Mouse (Mus musculus) small intestine, adult 2 months (tissue): ENCODE results near the gene Rps6kl1. TPM values are rescaled to one million over a fixed set of nuclear protein-coding genes. Genes with fewer than 3 reads are reported as not detected.

ENCODE experiments used
- H3K27ac ChIP-seq: fragments of 200-500 bp; 2 replicates; pipeline ENCODE4 v1.5.1; 2012; ENCODE audit warnings: low read depth, low read length, control low read depth, inconsistent platforms; ENCODE audit not compliant: insufficient read depth
- H3K27me3 ChIP-seq: fragments of 200-500 bp; 2 replicates; pipeline ENCODE4 v1.6.1; 2012; ENCODE audit warnings: mild to moderate bottlenecking, moderate library complexity, low read length, inconsistent platforms; ENCODE audit not compliant: control insufficient read depth, insufficient read depth
- H3K36me3 ChIP-seq: fragments of 200-500 bp; 2 replicates; pipeline ENCODE4 v1.6.1; 2012; ENCODE audit warnings: mild to moderate bottlenecking, low read length, control low read depth, inconsistent platforms; ENCODE audit not compliant: control insufficient read depth, insufficient read depth
- H3K4me1 ChIP-seq: fragments of 200-500 bp; 2 replicates; pipeline ENCODE4 v1.6.1; 2012; ENCODE audit warnings: low read length, inconsistent platforms, mixed read lengths; ENCODE audit not compliant: control insufficient read depth, insufficient read depth, insufficient read length
- H3K4me3 ChIP-seq: fragments of 200-500 bp; 2 replicates; pipeline ENCODE4 v1.5.1; 2012; ENCODE audit warnings: low read depth, mild to moderate bottlenecking, control low read depth, inconsistent platforms, low read length, moderate library complexity
- CTCF ChIP-seq: fragments of 200-500 bp; IDR thresholded peaks from 2 replicates; pipeline ENCODE4 v1.5.1; 2012; ENCODE audit warnings: low read depth, mild to moderate bottlenecking, control low read depth, inconsistent platforms, low read length, moderate library complexity, mixed read lengths; ENCODE audit not compliant: insufficient replicate concordance, insufficient read length; ENCODE audit errors: extremely low read depth
- POLR2A ChIP-seq: fragments of 200-500 bp; IDR thresholded peaks from 2 replicates; pipeline ENCODE4 v1.6.1; 2012; ENCODE audit warnings: low read depth, mild to moderate bottlenecking, control low read depth, inconsistent platforms, low read length, moderate library complexity
- WGBS: fragments of 180-500 bp; shearing (Covaris S2); methylation state at CpG from one replicate; pipeline ENCODE4 v1.1.7; 2018; 5-methylcytosine and 5-hydroxymethylcytosine counted together
- polyA plus RNA-seq: library from polyadenylated mRNA; depleted of rRNA; stranded (reverse); fragments of >200 nt; gene quantifications from 2 replicates; pipeline ENCODE4 v1.2.3, GENCODE M21; 2012

Gene Rps6kl1
- polyA plus RNA-seq, 1 experiment: 0.68 TPM

GRCm38 (mm10) chr12:85193923-85194622, 43.0 kb upstream of the Rps6kl1 start:
- TF ChIP-seq CTCF (no peak), POLR2A (no peak)
- Histone ChIP-seq H3K4me3 (no peak overlapping the region), H3K4me1 (peaks cover 9% of the 10 kb centered on the region), H3K36me3 (no peaks in the 10 kb centered on the region), H3K27me3 (no peaks in the 10 kb centered on the region), H3K27ac (peak overlapping the region; percentile 24)
- WGBS: 86% methylated on average over 11 of the region's 11 CpGs

- Histone ChIP-seq H3K27ac (no peak overlapping the region), H3K4me3 (no peak overlapping the region), H3K27me3 (no peaks in the 10 kb centered on the region), H3K4me1 (peaks cover 9% of the 10 kb centered on the region), H3K36me3 (no peaks in the 10 kb centered on the region)
- TF ChIP-seq POLR2A (no peak), CTCF (no peak)
- WGBS: 86% methylated on average over 10 of the region's 10 CpGs
Measured at GRCm38 (mm10) chr12:85193146-85193545, 42.1 kb upstream of the Rps6kl1 start.

GRCm38 (mm10) chr12:85192461-85193108, 41.5 kb upstream of the Rps6kl1 start:
- peaks cover 9% of the 10 kb centered on the region for H3K4me1 ChIP-seq
- H3K27me3 ChIP-seq: no peaks in the 10 kb centered on the region
- WGBS: 8% methylated on average over 19 of the region's 19 CpGs
- no peak overlapping the region for H3K4me3 ChIP-seq
- no peak overlapping the region for H3K27ac ChIP-seq
- TF ChIP-seq CTCF (no peak), POLR2A (no peak)
- no peaks in the 10 kb centered on the region for H3K36me3 ChIP-seq

GRCm38 (mm10) chr12:85190290-85190689, 39.2 kb upstream of the Rps6kl1 start:
- Histone ChIP-seq H3K36me3 (no peaks in the 10 kb centered on the region), H3K27ac (no peak overlapping the region), H3K27me3 (no peaks in the 10 kb centered on the region), H3K4me1 (peaks cover 9% of the 10 kb centered on the region), H3K4me3 (no peak overlapping the region)
- 58% methylated on average over 7 of the region's 7 CpGs for WGBS
- TF ChIP-seq POLR2A (no peak), CTCF (no peak)

GRCm38 (mm10) chr12:85186361-85186760, 35.3 kb upstream of the Rps6kl1 start:
- 57% methylated on average over 7 of the region's 7 CpGs for WGBS
- Histone ChIP-seq H3K27me3 (0 out of 2 replicates have a peak, but pooled peaks cover 6% of the 10 kb centered on the region), H3K36me3 (no peaks in the 10 kb centered on the region), H3K4me3 (no peak overlapping the region), H3K27ac (no peak overlapping the region), H3K4me1 (no peaks in the 10 kb centered on the region)
- TF ChIP-seq POLR2A: no peak
- no peak for TF ChIP-seq CTCF

GRCm38 (mm10) chr12:85185810-85186209, 34.7 kb upstream of the Rps6kl1 start:
- WGBS: 39% methylated on average over 8 of the region's 8 CpGs
- TF ChIP-seq POLR2A (no peak), CTCF (no peak)

GRCm38 (mm10) chr12:85184118-85184517, 33.1 kb upstream of the Rps6kl1 start:
- no peak overlapping the region for H3K4me3 ChIP-seq
- 48% methylated on average over 5 of the region's 5 CpGs for WGBS
- H3K36me3 ChIP-seq: no peaks in the 10 kb centered on the region
- TF ChIP-seq POLR2A: no peak
- H3K4me1 ChIP-seq: no peaks in the 10 kb centered on the region
- H3K27ac ChIP-seq: no peak overlapping the region
- 0 out of 2 replicates have a peak, but pooled peaks cover 6% of the 10 kb centered on the region for H3K27me3 ChIP-seq

More at GRCm38 (mm10) chr12:85185810-85186209, 34.7 kb upstream of the Rps6kl1 start:
- Histone ChIP-seq H3K36me3 (no peaks in the 10 kb centered on the region), H3K27me3 (0 out of 2 replicates have a peak, but pooled peaks cover 6% of the 10 kb centered on the region), H3K27ac (no peak overlapping the region), H3K4me3 (no peak overlapping the region), H3K4me1 (no peaks in the 10 kb centered on the region)
